Mouse (Mus musculus) hindbrain, embryonic 14.5 days (tissue): ENCODE results near the gene Gm813. TPM values are rescaled to one million over a fixed set of nuclear protein-coding genes. Genes with fewer than 3 reads are reported as not detected.

Experiments used
- ATAC-seq: fragments of 200-750 bp; cut with Nextera tagmentation; 2 replicates; pipeline ENCODE4 v1.8.0; 2017; ENCODE audit warnings: moderate number of reproducible peaks, mild to moderate bottlenecking, moderate TSS enrichment, moderate library complexity; ENCODE audit not compliant: low FRiP score
- DNase-seq: peaks from one replicate; pipeline ENCODE4 v3.0.0-alpha.2; 2015; ENCODE audit warnings: low spot score
- H3K27ac ChIP-seq: fragments of 300-500 bp; sonication (generic); 2 replicates; pipeline ENCODE4 v1.5.1; 2014; ENCODE audit warnings: mild to moderate bottlenecking, moderate library complexity
- H3K27me3 ChIP-seq: fragments of 300-500 bp; sonication (generic); 2 replicates; pipeline ENCODE4 v1.6.1; 2014; ENCODE audit warnings: mild to moderate bottlenecking, low read length, mixed read lengths; ENCODE audit not compliant: control insufficient read depth, insufficient read depth
- H3K36me3 ChIP-seq: fragments of 300-500 bp; sonication (generic); replicated peaks from 2 replicates; pipeline ENCODE4 v1.6.1; 2014; ENCODE audit not compliant: control insufficient read depth, insufficient read depth
- H3K4me1 ChIP-seq: fragments of 300-500 bp; sonication (generic); replicated peaks from 2 replicates; pipeline ENCODE4 v1.6.1; 2014; ENCODE audit warnings: antibody characterized with exemption, low read length, mixed read lengths; ENCODE audit not compliant: control insufficient read depth, insufficient read depth
- H3K4me2 ChIP-seq: fragments of 300-500 bp; sonication (generic); replicated peaks from 2 replicates; pipeline ENCODE4 v1.6.1; 2014; ENCODE audit warnings: mild to moderate bottlenecking, moderate library complexity
- H3K4me3 ChIP-seq: fragments of 300-500 bp; sonication (generic); replicated peaks from 2 replicates; pipeline ENCODE4 v1.5.1; 2014; ENCODE audit warnings: mild to moderate bottlenecking, low read length
- H3K9ac ChIP-seq: fragments of 300-500 bp; sonication (generic); 2 replicates; pipeline ENCODE4 v1.6.1; 2014
- H3K9me3 ChIP-seq: fragments of 300-500 bp; sonication (generic); 2 replicates; pipeline ENCODE4 v1.6.1; 2016; ENCODE audit warnings: low read length; ENCODE audit not compliant: control insufficient read depth
- polyA plus RNA-seq: library from polyadenylated mRNA; unstranded; fragments of >200 nt; fragmentation: Nextera tagmentation; extraction: Ambion mirVana; gene quantifications from 2 replicates; pipeline ENCODE4 v1.2.1, GENCODE M21; 2014

The Gm813 gene
- polyA plus RNA-seq, 1 experiment from 2014 or later = not detected

GRCm38 (mm10) chr16:58570694-58571264, 46.0 kb downstream of the Gm813 start:
- H3K9ac ChIP-seq = no peak overlapping the region
- H3K36me3 ChIP-seq = no peaks in the 10 kb centered on the region
- no peak overlapping the region for H3K27ac ChIP-seq
- no peaks in the 10 kb centered on the region for H3K4me1 ChIP-seq
- H3K27me3 ChIP-seq = no peaks in the 10 kb centered on the region
- ATAC-seq (no peak), DNase-seq (no peak)
- no peak overlapping the region for H3K4me2 ChIP-seq
- no peak overlapping the region for H3K4me3 ChIP-seq
- no peaks in the 10 kb centered on the region for H3K9me3 ChIP-seq

Other genes with a start within 250 kb of the Gm813 start
- 8.5 and 8.7 TPM in 2 replicates for gene Dcbld2, start 208.5 kb downstream of the Gm813 start, polyA plus RNA-seq
- 10.4 and 10.8 TPM in 2 replicates for gene St3gal6, start 92.7 kb downstream of the Gm813 start, polyA plus RNA-seq
- not detected in 2 replicates for gene E330017A01Rik, start 21.8 kb upstream of the Gm813 start, polyA plus RNA-seq
- gene Cpox, start 53.3 kb upstream of the Gm813 start, polyA plus RNA-seq = 12.4 and 17.5 TPM in 2 replicates
- not detected in 2 replicates for gene Gpr15, start 102.1 kb upstream of the Gm813 start, polyA plus RNA-seq
- 152 and 174 TPM in 2 replicates for gene Cldnd1, start 110.9 kb upstream of the Gm813 start, polyA plus RNA-seq
- not detected in 2 replicates for gene Olfr172, start 146.2 kb upstream of the Gm813 start, polyA plus RNA-seq
- gene Olfr173, start 183.3 kb upstream of the Gm813 start, polyA plus RNA-seq = not detected in 2 replicates
- gene Olfr175-ps1, start 209.8 kb upstream of the Gm813 start, polyA plus RNA-seq = not detected in 2 replicates